Mouse (Mus musculus) embryo, embryonic 10.5 days (tissue): ENCODE measurements around the gene Cic.
"Not testable (repeated sequence)": the region's sequence is repeated elsewhere in the genome, so short reads cannot be mapped to it uniquely, and the experiment has no call there.

Source experiments
- DNase-seq: peaks from one replicate; pipeline ENCODE4 v3.0.0-alpha.2; 2015; ENCODE audit warnings: low spot score

Cic gene

GRCm38 (mm10) chr7:25306614-25306996 lies 39.1 kb downstream of the Cic start:
- no peak for DNase-seq

GRCm38 (mm10) chr7:25308702-25309318 lies 41.3 kb downstream of the Cic start:
- no peak for DNase-seq

GRCm38 (mm10) chr7:25309425-25309824 lies 41.9 kb downstream of the Cic start:
- no peak for DNase-seq

GRCm38 (mm10) chr7:25311193-25311592 lies 43.7 kb downstream of the Cic start:
- DNase-seq = no peak

- no peak for DNase-seq
Measured at GRCm38 (mm10) chr7:25313325-25313724, 45.8 kb downstream of the Cic start.

GRCm38 (mm10) chr7:25314606-25315305 lies 47.3 kb downstream of the Cic start:
- peak; percentile 36 for DNase-seq

- peak; percentile 57 for DNase-seq
Measured at GRCm38 (mm10) chr7:25315306-25316041, 48.0 kb downstream of the Cic start.

- peak; percentile 100 for DNase-seq
Measured at GRCm38 (mm10) chr7:25316532-25317445, 49.3 kb downstream of the Cic start, which contains the start of gene Megf8. Gene Megf8 (plus strand): TSS chr7:25317164.

- no peak for DNase-seq
Measured at GRCm38 (mm10) chr7:25317446-25317999, 50.0 kb downstream of the Cic start.

- peak; percentile 93 for DNase-seq
Measured at GRCm38 (mm10) chr7:25322058-25322484, 54.6 kb downstream of the Cic start.

- no peak for DNase-seq
Measured at GRCm38 (mm10) chr7:25323219-25323618, 55.7 kb downstream of the Cic start.

GRCm38 (mm10) chr7:25325431-25325830 lies 57.9 kb downstream of the Cic start:
- DNase-seq = not testable (repeated sequence)

- DNase-seq = no peak
Measured at GRCm38 (mm10) chr7:25326233-25326632, 58.7 kb downstream of the Cic start.

- DNase-seq = peak; percentile 88
Measured at GRCm38 (mm10) chr7:25333596-25334307, 66.2 kb downstream of the Cic start.

- no peak for DNase-seq
Measured at GRCm38 (mm10) chr7:25334472-25334871, 67.0 kb downstream of the Cic start.

GRCm38 (mm10) chr7:25339329-25339728 lies 71.8 kb downstream of the Cic start:
- DNase-seq = no peak

GRCm38 (mm10) chr7:25341000-25341784 lies 73.7 kb downstream of the Cic start:
- no peak for DNase-seq
